Mouse (Mus musculus) E14TG2a.4 (cell line): ENCODE measurements at regions not wholly inside any gene's neighbourhood (a gene's known extent, or its start where the extent isn't known, plus 50 kb on each side); places are given as distances from the start of the nearest gene placed in this dataset.

Source experiments
- H3K27me3 ChIP-seq: 2 replicates; pipeline ENCODE4 v1.6.1; 2014; ENCODE audit warnings: low read length, control low read depth; ENCODE audit not compliant: insufficient read depth
- H3K36me3 ChIP-seq: 2 replicates; pipeline ENCODE4 v1.6.1; 2014; ENCODE audit warnings: low read length, control low read depth; ENCODE audit not compliant: insufficient read depth
- H3K4me1 ChIP-seq: replicated peaks from 2 replicates; pipeline ENCODE4 v1.6.1; 2014; ENCODE audit warnings: low read depth, low read length, control low read depth
- H3K4me3 ChIP-seq: replicated peaks from 2 replicates; pipeline ENCODE4 v1.5.1; 2014; ENCODE audit warnings: mild to moderate bottlenecking, low read length
- H3K9me3 ChIP-seq: 2 replicates; pipeline ENCODE4 v1.6.1; 2014; ENCODE audit warnings: low read length, control low read depth
- CTCF ChIP-seq: conservative IDR thresholded peaks from 2 replicates; pipeline ENCODE4 v1.5.1; 2014; ENCODE audit warnings: low read length
- NANOG ChIP-seq: IDR thresholded peaks from 2 replicates; pipeline ENCODE4 v1.6.1; 2014; ENCODE audit warnings: borderline replicate concordance, low read length, mixed read lengths
- POU5F1 ChIP-seq: IDR thresholded peaks from 2 replicates; pipeline ENCODE4 v1.6.1; 2014; ENCODE audit warnings: low read length, borderline replicate concordance

GRCm38 (mm10) chr14:36612860-36613259, 355.7 kb downstream of the Ccser2 start:
- H3K4me1 ChIP-seq = no peaks in the 10 kb centered on the region
- no peak for TF ChIP-seq POU5F1
- TF ChIP-seq NANOG = no peak
- TF ChIP-seq CTCF = no peak
- no peaks in the 10 kb centered on the region for H3K27me3 ChIP-seq
- no peaks in the 10 kb centered on the region for H3K36me3 ChIP-seq
- H3K9me3 ChIP-seq = no peaks in the 10 kb centered on the region
- no peak overlapping the region for H3K4me3 ChIP-seq

GRCm38 (mm10) chr14:36584065-36584635, 384.4 kb downstream of the Ccser2 start:
- Histone ChIP-seq H3K36me3 (no peaks in the 10 kb centered on the region), H3K4me1 (no peaks in the 10 kb centered on the region), H3K4me3 (no peak overlapping the region), H3K27me3 (no peaks in the 10 kb centered on the region), H3K9me3 (no peaks in the 10 kb centered on the region)
- TF ChIP-seq NANOG (no peak), CTCF (peak; percentile 35; the same call in 1 of the 2 replicates)

- H3K4me1 ChIP-seq = no peaks in the 10 kb centered on the region
- H3K36me3 ChIP-seq = no peaks in the 10 kb centered on the region
- no peak overlapping the region for H3K4me3 ChIP-seq
- H3K9me3 ChIP-seq = no peaks in the 10 kb centered on the region
- no peaks in the 10 kb centered on the region for H3K27me3 ChIP-seq
- no peak for TF ChIP-seq NANOG
- TF ChIP-seq POU5F1 = no peak
- no peak for TF ChIP-seq CTCF
These were observed 385.1 kb downstream of the Ccser2 start for GRCm38 (mm10) chr14:36583338-36584064.

- H3K9me3 ChIP-seq = no peaks in the 10 kb centered on the region
- H3K36me3 ChIP-seq = no peaks in the 10 kb centered on the region
- H3K4me1 ChIP-seq = no peaks in the 10 kb centered on the region
- no peaks in the 10 kb centered on the region for H3K27me3 ChIP-seq
- TF ChIP-seq NANOG (no peak), CTCF (no peak), POU5F1 (no peak)
- H3K4me3 ChIP-seq = no peak overlapping the region
These were observed 405.2 kb downstream of the Ccser2 start for GRCm38 (mm10) chr14:36563229-36563865.

- H3K4me3 ChIP-seq = no peak overlapping the region
- H3K9me3 ChIP-seq = no peaks in the 10 kb centered on the region
- no peaks in the 10 kb centered on the region for H3K36me3 ChIP-seq
- H3K27me3 ChIP-seq = no peaks in the 10 kb centered on the region
- H3K4me1 ChIP-seq = no peaks in the 10 kb centered on the region
- TF ChIP-seq CTCF (no peak), NANOG (no peak), POU5F1 (no peak)
These were observed 431.2 kb downstream of the Ccser2 start for GRCm38 (mm10) chr14:36537402-36537801.

GRCm38 (mm10) chr14:36527310-36527709, 432.6 kb downstream of the 4930474N05Rik start:
- H3K4me3 ChIP-seq = no peak overlapping the region
- H3K4me1 ChIP-seq = 0 out of 2 replicates have a peak, but pooled peaks cover 4% of the 10 kb centered on the region
- H3K9me3 ChIP-seq = no peaks in the 10 kb centered on the region
- no peaks in the 10 kb centered on the region for H3K27me3 ChIP-seq
- TF ChIP-seq CTCF (no peak), NANOG (no peak), POU5F1 (no peak)
- no peaks in the 10 kb centered on the region for H3K36me3 ChIP-seq

GRCm38 (mm10) chr14:36525591-36526037, 430.9 kb downstream of the 4930474N05Rik start:
- Histone ChIP-seq H3K27me3 (no peaks in the 10 kb centered on the region), H3K36me3 (no peaks in the 10 kb centered on the region), H3K4me1 (no peaks in the 10 kb centered on the region), H3K4me3 (no peak overlapping the region), H3K9me3 (no peaks in the 10 kb centered on the region)
- TF ChIP-seq CTCF (no peak), NANOG (no peak), POU5F1 (no peak)

GRCm38 (mm10) chr14:36502076-36502994, 407.6 kb downstream of the 4930474N05Rik start:
- TF ChIP-seq NANOG = no peak
- no peak for TF ChIP-seq POU5F1
- Histone ChIP-seq H3K27me3 (no peaks in the 10 kb centered on the region), H3K9me3 (no peaks in the 10 kb centered on the region), H3K4me1 (no peaks in the 10 kb centered on the region), H3K36me3 (no peaks in the 10 kb centered on the region), H3K4me3 (no peak overlapping the region)
